Mouse (Mus musculus) cortical plate, adult 2 months (tissue): ENCODE results near the gene Upk3bl.

Source experiments
- CTCF ChIP-seq: fragments of 200-500 bp; IDR thresholded peaks from 2 replicates; pipeline ENCODE4 v1.5.1; 2011; ENCODE audit warnings: mild to moderate bottlenecking, control low read depth, low read length; ENCODE audit not compliant: insufficient read depth; ENCODE audit errors: extremely low read depth
- POLR2A ChIP-seq: fragments of 200-500 bp; IDR thresholded peaks from 2 replicates; pipeline ENCODE4 v1.6.1; 2011; ENCODE audit warnings: mild to moderate bottlenecking, low read length, control low read depth; ENCODE audit not compliant: insufficient read depth; ENCODE audit errors: extremely low read depth

DNA sequence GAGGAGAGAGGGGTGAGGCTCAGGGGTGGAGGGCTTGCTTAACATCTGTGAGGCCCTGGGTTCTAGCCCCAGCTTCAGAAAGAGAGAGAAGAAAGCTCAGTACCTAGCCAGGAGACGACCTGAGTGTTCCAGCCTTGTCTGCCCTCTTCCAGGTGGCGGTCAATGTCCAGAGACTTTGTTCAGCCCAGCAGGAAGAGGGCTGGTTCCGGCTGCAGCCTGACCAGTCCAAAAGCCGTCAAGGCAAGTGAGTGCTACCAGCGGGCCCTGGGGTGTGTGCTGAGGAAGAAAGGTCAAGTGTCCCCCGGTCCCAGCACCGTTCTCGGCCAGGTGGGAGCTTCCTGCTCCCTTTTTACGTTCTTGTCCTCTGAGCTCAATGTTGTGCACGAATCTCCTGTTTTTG lies 44.2 kb downstream of the Upk3bl start:
- TF ChIP-seq CTCF (no peak), POLR2A (no peak)
